Mouse (Mus musculus): ENCODE data around the gene Lrrc4.

- no peak for TF ChIP-seq CTCF (IDR thresholded peaks at IDR 0.05; ENCODE audit: insufficient read depth, low read depth, low read length)
- TF ChIP-seq POLR2A (IDR thresholded peaks at IDR 0.05; ENCODE audit: insufficient read depth, low read depth, low read length) = peak; percentile 54
Observed at GRCm38 (mm10) chr6:28833380-28833822, 1.9 kb upstream of the Lrrc4 start.
